Mouse (Mus musculus): ENCODE results near the gene Mterf2.

- TF ChIP-seq ZNF384 (IDR thresholded peaks at IDR 0.05; ENCODE audit: low read depth, low read length) (no peak), CHD2 (IDR thresholded peaks at IDR 0.05; ENCODE audit: low read depth, low read length) (no peak), MAFK (IDR thresholded peaks at IDR 0.05; ENCODE audit: insufficient read depth, low read depth, low read length) (no peak)
These were observed 21.4 kb upstream of the Mterf2 start for GRCm38 (mm10) chr10:85149226-85149625.

Measured in ES-E14 (cell line).